Mouse (Mus musculus): ENCODE results near the gene Snx10. TPM values are rescaled to one million over a fixed set of nuclear protein-coding genes. Genes with fewer than 3 reads are reported as not detected.
A peak's percentile ranks its signal among the peaks of the same experiment; 100 is the strongest.

The Snx10 gene
- polyA plus RNA-seq, 1 experiment from 2014 or later, result 16.1 TPM

DNA sequence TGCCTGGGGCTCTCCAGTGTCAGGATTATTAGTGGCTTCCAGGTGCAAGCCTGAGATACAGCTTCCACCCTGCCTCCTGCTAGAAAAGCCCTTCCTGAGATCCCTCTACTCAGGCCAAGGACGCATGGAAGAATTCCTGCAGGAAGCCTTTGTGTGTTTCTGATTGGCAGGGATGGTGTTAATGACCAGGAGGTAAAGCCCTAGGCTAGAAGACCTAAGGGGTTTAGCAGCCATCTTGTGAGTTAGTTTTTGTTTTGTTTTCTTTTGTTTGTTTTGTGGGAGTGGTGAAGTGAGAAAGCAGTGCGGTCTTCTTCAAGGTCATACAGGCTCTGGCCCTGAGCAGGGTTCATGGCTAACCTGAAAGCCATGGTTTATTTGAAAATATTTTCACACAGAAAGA, 16.1 kb upstream of the Snx10 start:
- no peak overlapping the region for H3K4me2 ChIP-seq
- 56% methylated on average over 2 of the region's 2 CpGs for WGBS
- H3K9me3 ChIP-seq (replicated peaks), result no peaks in the 10 kb centered on the region
- H3K27ac ChIP-seq, result no peak overlapping the region
- H3K4me3 ChIP-seq (replicated peaks), result no peak overlapping the region
- H3K9ac ChIP-seq, result no peak overlapping the region
- no peak for ATAC-seq (replicated peaks; ENCODE audit: low FRiP score)
- H3K27me3 ChIP-seq, result no peaks in the 10 kb centered on the region
- peaks cover 8% of the 10 kb centered on the region; the same call in 1 of the 2 replicates for H3K4me1 ChIP-seq
- H3K36me3 ChIP-seq, result no peaks in the 10 kb centered on the region

DNA sequence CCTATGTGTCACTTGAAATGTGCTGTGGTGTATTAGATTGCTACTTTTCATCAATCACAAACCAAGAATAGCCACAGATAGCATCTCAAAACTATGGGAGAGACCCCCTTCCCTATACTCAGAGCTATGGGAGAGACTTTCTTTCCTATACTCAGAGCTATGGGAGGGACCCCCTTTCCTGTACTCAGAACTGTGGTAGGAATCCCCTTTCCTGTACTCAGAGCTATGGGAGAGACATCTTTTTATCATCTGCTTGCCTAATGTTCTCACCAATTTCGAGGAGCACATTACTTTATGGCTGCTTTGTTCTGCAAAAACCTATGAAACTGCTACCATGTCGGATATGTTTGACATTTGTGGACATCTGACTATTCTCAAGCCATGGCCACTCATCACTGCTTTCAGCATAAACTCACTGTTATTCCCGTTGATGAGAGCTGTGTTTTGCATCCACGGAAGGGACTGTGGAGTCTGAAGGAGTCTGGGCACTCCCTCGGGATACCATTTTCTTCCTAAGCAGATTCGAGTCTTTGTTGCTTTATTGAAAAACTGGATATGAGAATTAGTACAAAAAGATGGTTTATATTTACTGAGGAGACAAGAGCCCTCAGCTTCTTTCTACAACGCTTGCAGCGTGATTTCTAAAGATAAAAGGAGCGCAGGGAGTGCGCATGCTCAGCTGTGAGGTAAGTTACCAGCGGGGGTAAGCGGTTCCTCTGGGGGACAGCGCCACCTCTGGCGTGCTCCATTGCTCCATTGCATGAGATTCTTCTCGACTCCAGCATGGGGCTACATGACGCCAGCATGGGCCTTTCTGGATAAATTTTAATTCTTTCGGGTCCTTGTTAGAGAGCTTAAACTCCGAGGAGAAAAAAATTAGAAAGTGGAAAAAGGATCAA, 14.7 kb upstream of the Snx10 start:
- 29% methylated on average over 18 of the region's 18 CpGs for WGBS
- ATAC-seq (replicated peaks; ENCODE audit: low FRiP score), result 0 out of 2 replicates have a peak, but pooled peaks have one; percentile 54
- Histone ChIP-seq H3K4me3 (replicated peaks) (peak overlapping the region; percentile 35), H3K4me2 (peak overlapping the region; percentile 61), H3K9me3 (replicated peaks) (no peaks in the 10 kb centered on the region), H3K27me3 (no peaks in the 10 kb centered on the region), H3K9ac (peak overlapping the region; percentile 35; the same call in 1 of the 2 replicates), H3K27ac (no peak overlapping the region), H3K4me1 (peaks cover 8% of the 10 kb centered on the region; the same call in 1 of the 2 replicates), H3K36me3 (no peaks in the 10 kb centered on the region)

DNA sequence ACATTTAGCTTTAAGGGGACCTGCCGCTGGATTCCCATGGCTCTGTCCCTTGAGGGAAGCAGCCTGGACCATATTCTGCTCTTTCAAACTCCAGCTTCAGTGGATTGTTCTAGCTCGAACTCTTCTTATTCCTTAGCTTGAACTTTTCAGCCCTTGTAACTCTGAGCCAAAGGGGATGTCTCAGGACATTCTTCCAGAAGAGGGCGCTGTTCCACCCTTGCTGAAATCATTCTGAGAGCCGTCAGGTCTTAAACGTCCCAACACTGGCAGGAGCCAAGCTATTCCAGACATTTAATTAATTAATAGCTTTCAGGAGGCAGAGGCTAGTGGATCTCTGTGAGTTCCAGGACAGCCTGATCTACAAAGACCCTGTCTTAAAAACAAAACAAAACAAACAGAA, 13.6 kb upstream of the Snx10 start:
- Histone ChIP-seq H3K27ac (no peak overlapping the region), H3K9me3 (replicated peaks) (no peaks in the 10 kb centered on the region), H3K4me2 (peak overlapping the region; percentile 61), H3K27me3 (no peaks in the 10 kb centered on the region), H3K4me3 (replicated peaks) (no peak overlapping the region), H3K4me1 (peaks cover 8% of the 10 kb centered on the region; the same call in 1 of the 2 replicates), H3K9ac (no peak overlapping the region), H3K36me3 (no peaks in the 10 kb centered on the region)
- 27% methylated on average over 5 of the region's 5 CpGs for WGBS
- ATAC-seq (replicated peaks; ENCODE audit: low FRiP score), result no peak

DNA sequence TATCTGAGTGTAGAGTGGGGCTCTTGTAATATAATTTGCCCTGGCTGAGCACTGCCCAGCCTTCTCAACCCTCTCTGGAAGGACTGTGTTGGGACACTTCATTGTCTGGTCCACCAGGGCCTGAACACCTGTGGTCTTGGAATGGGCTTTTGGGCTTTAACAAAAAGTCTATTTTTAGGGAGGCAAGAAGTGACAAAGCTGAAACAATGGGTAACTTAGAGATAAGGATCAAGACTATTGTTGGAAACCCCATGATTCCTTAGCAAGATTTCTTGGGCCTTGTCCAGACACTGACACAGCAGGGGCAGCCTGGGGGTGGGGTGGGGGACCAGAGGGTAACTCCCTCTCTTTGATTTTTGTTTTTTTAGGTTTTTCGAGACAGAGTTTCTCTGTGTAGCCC, 12.8 kb upstream of the Snx10 start:
- no peaks in the 10 kb centered on the region for H3K9me3 ChIP-seq (replicated peaks)
- 81% methylated on average over 1 of the region's 1 CpGs for WGBS
- peaks cover 8% of the 10 kb centered on the region; the same call in 1 of the 2 replicates for H3K4me1 ChIP-seq
- no peak for ATAC-seq (replicated peaks; ENCODE audit: low FRiP score)
- H3K27me3 ChIP-seq, result no peaks in the 10 kb centered on the region
- no peak overlapping the region for H3K27ac ChIP-seq
- H3K36me3 ChIP-seq, result no peaks in the 10 kb centered on the region
- no peak overlapping the region for H3K9ac ChIP-seq
- H3K4me2 ChIP-seq, result no peak overlapping the region
- H3K4me3 ChIP-seq (replicated peaks), result no peak overlapping the region

DNA sequence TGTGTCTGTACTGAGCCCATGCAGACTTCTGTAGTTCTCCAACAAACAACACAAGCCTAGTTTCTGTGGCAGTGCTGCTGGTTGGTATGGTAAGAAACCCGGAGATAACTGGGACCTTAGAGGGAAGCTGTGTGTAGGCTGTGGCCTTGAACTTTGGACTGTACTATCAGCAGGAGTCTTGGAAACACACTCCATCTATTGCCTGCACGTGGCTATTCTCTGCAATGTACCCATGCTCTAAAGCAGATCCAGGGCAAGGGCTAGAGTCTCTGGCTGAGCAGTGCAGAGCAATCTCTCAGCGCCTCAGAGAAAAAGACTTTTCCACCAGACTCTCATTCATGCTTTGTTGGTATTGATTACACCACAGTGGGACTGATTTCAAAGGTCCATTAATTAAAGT, 10.0 kb upstream of the Snx10 start:
- Histone ChIP-seq H3K4me2 (no peak overlapping the region), H3K27me3 (no peaks in the 10 kb centered on the region), H3K9me3 (replicated peaks) (no peaks in the 10 kb centered on the region), H3K4me3 (replicated peaks) (no peak overlapping the region), H3K4me1 (peaks cover 8% of the 10 kb centered on the region; the same call in 1 of the 2 replicates), H3K9ac (no peak overlapping the region), H3K36me3 (no peaks in the 10 kb centered on the region), H3K27ac (no peak overlapping the region)
- 75% methylated on average over 3 of the region's 3 CpGs for WGBS
- ATAC-seq (replicated peaks; ENCODE audit: low FRiP score), result no peak

DNA sequence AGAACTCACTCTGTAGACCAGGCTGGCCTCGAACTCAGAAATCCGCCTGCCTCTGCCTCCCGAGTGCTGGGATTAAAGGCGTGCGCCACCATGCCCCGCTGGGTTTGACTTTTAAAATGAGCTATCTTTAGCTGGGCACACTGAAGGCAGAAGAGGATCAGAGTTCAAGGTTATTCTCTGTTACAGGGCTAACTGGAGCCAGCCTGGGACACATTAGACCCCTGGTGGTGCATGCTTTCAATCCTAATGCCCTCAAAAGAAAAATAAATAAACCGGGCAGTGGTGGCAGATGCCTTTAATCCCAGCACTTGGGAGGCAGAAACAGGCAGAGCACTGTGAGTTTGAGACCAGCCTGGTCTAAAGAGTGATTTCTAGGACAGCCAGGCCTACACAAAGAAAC, 8.8 kb upstream of the Snx10 start:
- 89% methylated on average over 7 of the region's 7 CpGs for WGBS
- Histone ChIP-seq H3K36me3 (no peaks in the 10 kb centered on the region), H3K9ac (no peak overlapping the region), H3K4me3 (replicated peaks) (no peak overlapping the region), H3K4me1 (peaks cover 2% of the 10 kb centered on the region; the same call in 1 of the 2 replicates), H3K27ac (no peak overlapping the region), H3K4me2 (no peak overlapping the region), H3K9me3 (replicated peaks) (no peaks in the 10 kb centered on the region), H3K27me3 (no peaks in the 10 kb centered on the region)
- ATAC-seq (replicated peaks; ENCODE audit: low FRiP score), result no peak

DNA sequence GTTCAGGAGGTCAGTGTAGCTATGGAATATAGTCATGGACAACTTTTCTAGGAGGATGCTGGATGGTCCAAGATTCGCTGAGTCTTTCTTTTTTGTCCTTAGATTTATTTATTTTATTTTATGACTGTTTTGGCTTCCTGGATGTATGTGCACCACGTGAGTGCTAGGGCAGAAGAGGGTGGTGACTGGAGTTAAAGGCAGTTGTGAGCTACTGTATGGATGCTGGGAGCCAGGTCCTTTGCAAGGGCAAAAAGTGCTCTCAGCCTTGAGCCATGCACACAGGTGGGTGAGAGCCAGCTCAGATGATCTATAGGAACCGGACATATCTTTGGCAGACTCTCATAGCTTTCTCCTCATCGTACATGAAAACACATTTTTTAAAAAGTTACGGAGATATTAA, 391 bp upstream of the Snx10 start:
- Histone ChIP-seq H3K27ac (no peak overlapping the region), H3K4me3 (replicated peaks) (peak overlapping the region; percentile 72), H3K9me3 (replicated peaks) (no peaks in the 10 kb centered on the region), H3K9ac (peak overlapping the region; percentile 65; the same call in 1 of the 2 replicates), H3K36me3 (no peaks in the 10 kb centered on the region), H3K4me2 (peak overlapping the region; percentile 93), H3K4me1 (peaks cover 11% of the 10 kb centered on the region), H3K27me3 (no peaks in the 10 kb centered on the region)
- 0 out of 2 replicates have a peak, but pooled peaks have one; percentile 30 for ATAC-seq (replicated peaks; ENCODE audit: low FRiP score)
- 24% methylated on average over 5 of the region's 5 CpGs for WGBS

DNA sequence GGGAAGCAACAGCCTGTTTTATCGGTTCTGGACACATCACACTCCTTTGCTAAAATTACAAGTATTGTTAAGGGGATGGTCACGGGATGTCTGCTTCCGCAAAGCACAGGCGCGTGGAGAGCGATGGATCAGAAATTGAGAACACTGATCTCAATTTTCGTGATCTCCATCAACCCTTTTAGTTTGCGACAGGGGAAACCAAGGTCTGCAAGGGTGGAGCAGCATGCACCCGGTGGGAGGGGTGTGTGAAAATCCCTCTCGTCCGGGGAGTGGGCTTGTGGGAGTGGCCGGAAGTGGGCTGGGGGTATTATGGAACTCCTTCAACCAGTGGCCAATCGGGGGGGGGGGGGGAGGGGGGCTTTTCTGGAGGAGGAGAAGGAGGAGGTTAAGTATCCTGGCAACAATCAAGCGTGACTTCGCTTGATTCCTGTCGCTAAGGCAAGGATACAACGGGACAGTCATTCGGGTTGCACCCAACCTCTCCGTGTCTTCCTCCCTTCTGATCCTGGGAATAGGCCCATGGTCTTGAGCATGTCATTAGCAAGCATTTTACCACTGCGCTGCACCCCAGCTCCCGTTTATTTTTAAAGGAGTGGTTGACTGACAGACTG, 725 bp downstream of the Snx10 start:
- Histone ChIP-seq H3K9ac (peak overlapping the region; percentile 65), H3K27ac (peak overlapping the region; percentile 65), H3K27me3 (no peaks in the 10 kb centered on the region), H3K4me1 (peaks cover 11% of the 10 kb centered on the region), H3K4me2 (peak overlapping the region; percentile 93), H3K36me3 (no peaks in the 10 kb centered on the region), H3K9me3 (replicated peaks) (no peaks in the 10 kb centered on the region), H3K4me3 (replicated peaks) (peak overlapping the region; percentile 72)
- 1% methylated on average over 21 of the region's 21 CpGs for WGBS
- ATAC-seq (replicated peaks; ENCODE audit: low FRiP score), result peak; percentile 53

DNA sequence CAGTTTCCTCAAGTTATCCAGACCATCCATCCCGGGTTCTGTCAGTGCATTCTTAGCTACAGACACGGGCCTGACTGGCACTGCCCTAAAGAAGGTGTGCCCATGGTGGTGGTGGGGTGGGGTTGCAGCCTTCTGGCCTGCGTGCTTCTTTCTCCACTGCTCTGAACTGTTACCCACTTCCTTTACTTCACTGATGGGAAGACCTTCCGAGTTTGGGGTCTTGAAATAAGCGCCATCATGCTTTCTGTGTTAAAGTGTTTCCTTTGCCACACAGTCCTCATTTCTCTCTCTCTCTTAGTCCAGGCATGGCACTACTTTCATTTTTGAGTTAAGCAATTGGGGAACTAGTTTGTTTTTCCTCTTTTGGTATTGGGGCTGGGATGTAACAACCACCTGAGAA, 1.3 kb downstream of the Snx10 start:
- H3K4me3 ChIP-seq (replicated peaks), result peak overlapping the region; percentile 72
- no peaks in the 10 kb centered on the region for H3K9me3 ChIP-seq (replicated peaks)
- H3K36me3 ChIP-seq, result no peaks in the 10 kb centered on the region
- peak overlapping the region; percentile 93 for H3K4me2 ChIP-seq
- H3K9ac ChIP-seq, result no peak overlapping the region
- H3K27me3 ChIP-seq, result no peaks in the 10 kb centered on the region
- ATAC-seq (replicated peaks; ENCODE audit: low FRiP score), result peak; percentile 26; the same call in 1 of the 2 replicates
- no peak overlapping the region for H3K27ac ChIP-seq
- 36% methylated on average over 5 of the region's 5 CpGs for WGBS
- peaks cover 11% of the 10 kb centered on the region for H3K4me1 ChIP-seq

DNA sequence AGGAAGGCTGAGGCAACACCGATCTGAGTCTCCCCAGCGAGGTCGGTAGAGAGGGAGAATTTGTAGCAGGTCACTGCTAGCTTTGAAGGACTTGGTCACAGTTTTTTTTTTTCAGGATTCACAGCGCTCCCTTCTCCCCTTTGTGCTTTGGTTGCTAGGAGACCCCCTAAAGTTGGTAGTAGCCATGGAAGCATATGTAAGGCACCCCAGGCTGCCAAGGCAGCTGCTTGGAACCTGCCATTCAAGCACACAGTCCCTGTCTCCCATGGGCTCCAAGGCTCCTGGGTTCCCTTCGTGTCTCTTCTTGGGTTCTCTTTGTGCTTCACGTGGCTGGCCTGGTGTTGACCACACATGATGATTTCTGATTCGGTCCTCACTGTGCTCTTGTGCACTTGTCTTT, 5.8 kb downstream of the Snx10 start:
- WGBS, result 88% methylated on average over 7 of the region's 7 CpGs
- Histone ChIP-seq H3K27ac (no peak overlapping the region), H3K4me1 (peaks cover 7% of the 10 kb centered on the region), H3K9ac (no peak overlapping the region), H3K4me2 (no peak overlapping the region), H3K27me3 (no peaks in the 10 kb centered on the region), H3K9me3 (replicated peaks) (no peaks in the 10 kb centered on the region), H3K4me3 (replicated peaks) (no peak overlapping the region), H3K36me3 (no peaks in the 10 kb centered on the region)
- ATAC-seq (replicated peaks; ENCODE audit: low FRiP score), result no peak

DNA sequence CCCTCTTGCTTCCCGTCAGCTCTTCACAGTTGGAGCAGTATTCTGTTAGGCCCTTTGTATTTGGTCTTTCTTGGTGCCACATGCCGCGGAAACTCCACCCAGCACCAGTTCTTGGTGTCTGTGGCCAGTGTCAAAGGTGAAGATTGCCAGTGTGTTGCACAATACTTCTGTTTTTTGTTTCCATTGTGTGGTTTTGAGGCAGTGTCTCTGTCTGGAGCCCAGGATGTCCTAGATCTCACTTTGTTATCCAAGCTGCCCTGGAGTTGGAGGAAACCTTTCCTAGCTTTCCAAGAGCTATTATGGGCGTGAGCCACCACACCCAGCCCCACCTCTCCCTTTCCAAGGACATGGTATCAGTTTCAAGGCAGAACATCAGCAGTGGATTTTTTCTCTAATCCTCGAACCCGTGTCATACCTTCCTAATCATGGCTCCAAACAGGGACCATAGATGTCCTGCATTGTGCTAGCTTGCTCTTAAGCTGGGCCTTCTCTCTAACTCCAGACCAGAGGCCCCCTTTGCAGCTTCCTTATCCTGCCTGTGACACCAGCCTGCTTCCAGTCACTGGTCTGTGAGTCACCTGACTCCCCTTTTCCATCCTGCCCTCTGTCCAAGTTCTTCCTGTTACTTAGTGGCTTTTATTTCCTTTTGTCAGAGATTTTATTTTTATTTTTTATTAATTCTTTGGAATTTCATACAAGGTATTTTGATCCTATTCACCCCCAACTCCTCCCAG, 9.9 kb downstream of the Snx10 start:
- WGBS, result 86% methylated on average over 6 of the region's 6 CpGs
- ATAC-seq (replicated peaks; ENCODE audit: low FRiP score), result no peak
- Histone ChIP-seq H3K36me3 (no peaks in the 10 kb centered on the region), H3K9ac (no peak overlapping the region), H3K4me1 (no peaks in the 10 kb centered on the region), H3K9me3 (replicated peaks) (no peaks in the 10 kb centered on the region), H3K4me3 (replicated peaks) (no peak overlapping the region), H3K4me2 (no peak overlapping the region), H3K27ac (no peak overlapping the region), H3K27me3 (no peaks in the 10 kb centered on the region)

DNA sequence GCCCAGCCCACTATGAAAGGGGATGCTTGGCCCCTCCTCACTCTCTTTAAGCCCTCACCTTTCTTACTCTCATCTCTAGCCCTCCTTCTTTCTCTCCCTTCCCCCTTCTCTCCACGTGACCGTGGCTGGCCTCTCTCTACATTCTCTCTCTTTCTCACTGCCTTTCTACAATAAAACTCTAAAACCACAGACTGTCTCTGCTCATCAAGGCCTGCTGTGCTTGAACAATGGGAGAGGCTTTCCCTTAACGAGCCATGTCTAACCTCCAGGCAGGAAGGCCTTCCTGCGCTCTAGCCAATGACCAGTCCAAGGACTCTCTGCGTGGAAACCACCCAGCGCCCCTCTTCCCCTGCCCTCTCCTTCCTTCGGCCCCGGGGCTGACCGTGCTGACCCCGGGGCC, 11.9 kb downstream of the Snx10 start:
- no peaks in the 10 kb centered on the region for H3K4me1 ChIP-seq
- H3K4me2 ChIP-seq, result no peak overlapping the region
- ATAC-seq (replicated peaks; ENCODE audit: low FRiP score), result no peak
- no peak overlapping the region for H3K4me3 ChIP-seq (replicated peaks)
- no peaks in the 10 kb centered on the region for H3K36me3 ChIP-seq
- whole genome bisulfite sequencing, result 89% methylated on average over 10 of the region's 10 CpGs
- H3K9me3 ChIP-seq (replicated peaks), result no peaks in the 10 kb centered on the region
- H3K9ac ChIP-seq, result no peak overlapping the region
- no peaks in the 10 kb centered on the region for H3K27me3 ChIP-seq
- H3K27ac ChIP-seq, result no peak overlapping the region

Measured in kidney, embryonic 15.5 days (tissue).